Mouse (Mus musculus) heart, postnatal 4 days (tissue): ENCODE data around the gene Khdc1b. TPM values are rescaled to one million over a fixed set of nuclear protein-coding genes. Genes with fewer than 3 reads are reported as not detected.
A peak's percentile ranks its signal among the peaks of the same experiment; 100 is the strongest.
"Not testable (repeated sequence)": the region's sequence is repeated elsewhere in the genome, so short reads cannot be mapped to it uniquely, and the experiment has no call there.

Source experiments
- DNase-seq: peaks from one replicate; pipeline ENCODE4 v3.0.0; 2021
- total RNA-seq, 2 experiments: library from RNA; stranded (reverse); gene quantifications; 2 replicates each; pipeline ENCODE4 v1.2.3; 2021

Gene Khdc1b
- not detected for total RNA-seq

GRCm38 (mm10) chr1:21383256-21383655 lies at the start of gene Khdc1b:
Gene Khdc1b, plus strand, starts transcription at chr1:21383556.
- DNase-seq = no peak

GRCm38 (mm10) chr1:21335836-21336235 lies 47.5 kb upstream of the Khdc1b start:
- no peak for DNase-seq

- no peak for DNase-seq
These were observed 42.6 kb upstream of the Khdc1b start for GRCm38 (mm10) chr1:21340745-21341144.

GRCm38 (mm10) chr1:21344253-21344652 lies 39.1 kb upstream of the Khdc1b start:
- peak; percentile 71 for DNase-seq

- DNase-seq = not testable (repeated sequence)
These were observed 38.6 kb upstream of the Khdc1b start for GRCm38 (mm10) chr1:21344752-21345151.

GRCm38 (mm10) chr1:21349341-21349740 lies 34.0 kb upstream of the Khdc1b start, which contains the start of gene Khdc1a:
Gene Khdc1a, plus strand, starts transcription at chr1:21349641.
- no peak for DNase-seq

- DNase-seq = not testable (repeated sequence)
These were observed 15.3 kb upstream of the Khdc1b start, which contains the start of gene Khdc1c for GRCm38 (mm10) chr1:21368031-21368430. Gene Khdc1c, plus strand, starts transcription at chr1:21368331.

GRCm38 (mm10) chr1:21391138-21391671 lies 7.8 kb downstream of the Khdc1b start:
- DNase-seq = no peak

- DNase-seq = peak; percentile 44
These were observed 19.4 kb downstream of the Khdc1b start for GRCm38 (mm10) chr1:21402804-21403203.

GRCm38 (mm10) chr1:21407266-21407665 lies 23.9 kb downstream of the Khdc1b start:
- DNase-seq = no peak

- DNase-seq = peak; percentile 50
These were observed 28.2 kb downstream of the Khdc1b start for GRCm38 (mm10) chr1:21411331-21412196.

- DNase-seq = no peak
These were observed 28.8 kb downstream of the Khdc1b start for GRCm38 (mm10) chr1:21412197-21412555.

GRCm38 (mm10) chr1:21419370-21419769 lies 36.0 kb downstream of the Khdc1b start:
- peak; percentile 17 for DNase-seq

- DNase-seq = no peak
These were observed 42.3 kb downstream of the Khdc1b start for GRCm38 (mm10) chr1:21425654-21426053.

- no peak for DNase-seq
These were observed 44.7 kb downstream of the Khdc1b start for GRCm38 (mm10) chr1:21428079-21428478.

- DNase-seq = no peak
These were observed 48.3 kb downstream of the Khdc1b start for GRCm38 (mm10) chr1:21431666-21432065.

- no peak for DNase-seq
These were observed 51.5 kb downstream of the Khdc1b start for GRCm38 (mm10) chr1:21434853-21435252.

Other genes starting within 250 kb of the Khdc1b start
- gene Tmem14a, start 165.0 kb upstream of the Khdc1b start, total RNA-seq = 1 to 10 TPM; 3.0 to 3.3 TPM
- under 1 TPM; 0.62 to 0.83 TPM for gene Gsta3, start 143.0 kb upstream of the Khdc1b start, total RNA-seq
- not detected for gene Khdc1a, start 33.9 kb upstream of the Khdc1b start, total RNA-seq
- gene Khdc1c, start 15.2 kb upstream of the Khdc1b start, total RNA-seq = not detected